Mouse (Mus musculus): Measurements from ENCODE around the gene Capn11.

The Capn11 gene

DNA sequence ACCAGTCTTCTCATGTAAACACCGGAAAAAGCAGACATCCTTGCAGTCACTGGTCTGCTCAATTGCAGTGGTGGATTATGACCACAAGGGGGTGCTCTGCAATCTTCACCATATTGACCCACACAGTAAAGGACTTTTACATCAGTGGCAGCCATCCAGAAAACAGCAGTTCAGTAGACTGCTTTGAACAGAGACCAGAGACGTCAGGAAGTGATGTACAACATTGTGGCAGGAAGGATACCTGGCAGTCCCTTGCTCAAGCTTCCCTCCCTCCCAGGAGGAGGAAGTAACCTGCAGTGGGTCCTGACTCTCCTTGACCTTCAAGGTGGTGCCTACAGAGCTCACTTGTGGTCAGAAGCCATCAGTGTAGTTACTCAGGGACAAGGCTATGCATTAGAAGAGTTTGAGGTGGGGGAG is 77.5 kb downstream of the Capn11 start:
- DNase-seq (ENCODE audit: low spot score) = no peak

DNA sequence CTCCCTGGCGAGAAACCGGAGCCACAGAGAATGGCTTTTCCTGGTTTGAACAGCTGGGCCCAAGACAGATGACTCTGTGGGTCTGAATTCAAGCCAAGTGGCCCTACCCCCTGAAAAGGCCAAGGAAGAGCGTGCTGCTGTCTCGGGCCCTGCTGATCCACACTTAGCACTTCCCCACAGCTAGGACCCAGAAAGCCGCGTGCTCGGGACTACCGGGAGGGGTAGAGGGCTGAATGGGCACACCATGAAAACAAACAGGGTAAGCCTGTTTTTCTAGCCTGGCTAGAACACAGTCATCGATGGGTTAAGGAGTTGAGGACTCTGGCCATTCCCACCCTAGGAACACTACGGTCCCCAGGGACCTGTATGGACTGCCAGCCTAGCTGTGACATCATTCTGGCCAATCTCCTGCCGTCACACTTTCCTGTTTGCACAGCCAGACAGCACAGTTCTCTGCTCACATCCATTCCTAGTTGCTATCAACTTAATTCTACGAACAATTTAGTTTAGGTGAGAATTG is 78.1 kb downstream of the Capn11 start:
- DNase-seq (ENCODE audit: low spot score) = no peak
